Mouse (Mus musculus): ENCODE measurements around the gene Lrrc29. TPM values are rescaled to one million over a fixed set of nuclear protein-coding genes. Genes with fewer than 3 reads are reported as not detected.
A peak's percentile ranks its signal among the peaks of the same experiment; 100 is the strongest.

The Lrrc29 gene
- polyA plus RNA-seq, 1 experiment = 13.1 TPM

DNA sequence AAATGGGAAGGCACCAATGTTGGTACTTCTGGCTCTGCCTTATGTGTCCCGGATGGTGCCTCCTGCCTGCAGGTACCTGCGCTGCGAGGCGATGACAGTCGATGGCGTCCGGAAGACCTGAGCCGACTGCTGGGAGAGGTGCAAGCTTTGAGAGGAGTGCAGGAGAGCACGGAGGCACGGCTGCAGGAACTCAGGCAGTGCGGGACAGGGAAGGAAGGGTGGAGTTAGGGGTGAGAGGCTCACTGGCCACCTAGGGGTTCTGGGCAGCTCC is 55.2 kb downstream of the Lrrc29 start:
- no peak for DNase-seq
- no peak overlapping the region for H3K27ac ChIP-seq (ENCODE audit: control insufficient read depth, insufficient read depth, low read length)
- WGBS = 32% methylated on average over 11 of the region's 11 CpGs
- peaks cover 26% of the 10 kb centered on the region for H3K4me1 ChIP-seq (replicated peaks; ENCODE audit: control insufficient read depth, insufficient read depth, low read length)
- no peak overlapping the region for H3K4me3 ChIP-seq (ENCODE audit: control insufficient read depth, insufficient read depth, low read length)
- peaks cover 17% of the 10 kb centered on the region; the same call in 1 of the 2 replicates for H3K27me3 ChIP-seq (ENCODE audit: control insufficient read depth, insufficient read depth, low read length)
- no peaks in the 10 kb centered on the region; the same call in none of the 2 replicates for H3K36me3 ChIP-seq (ENCODE audit: control insufficient read depth, insufficient read depth, low read length)
- TF ChIP-seq POLR2A (IDR thresholded peaks at IDR 0.05; ENCODE audit: control insufficient read depth, extremely low read depth, insufficient read depth, low read length, poor library complexity) (no peak), CTCF (IDR thresholded peaks at IDR 0.05; ENCODE audit: borderline replicate concordance, control insufficient read depth, extremely low read depth, insufficient read depth, low read length, poor library complexity) (no peak)

- TF ChIP-seq CTCF (IDR thresholded peaks at IDR 0.05; ENCODE audit: borderline replicate concordance, control insufficient read depth, extremely low read depth, insufficient read depth, low read length, poor library complexity) (no peak), POLR2A (IDR thresholded peaks at IDR 0.05; ENCODE audit: control insufficient read depth, extremely low read depth, insufficient read depth, low read length, poor library complexity) (no peak)
- peaks cover 17% of the 10 kb centered on the region; the same call in 1 of the 2 replicates for H3K27me3 ChIP-seq (ENCODE audit: control insufficient read depth, insufficient read depth, low read length)
- H3K4me3 ChIP-seq (ENCODE audit: control insufficient read depth, insufficient read depth, low read length) = 0 out of 2 replicates have a peak overlapping the region, but pooled peaks have one; percentile 0
Measured at GRCm38 (mm10) chr8:105270101-105270915, 55.8 kb downstream of the Lrrc29 start.

GRCm38 (mm10) chr8:105269461-105269947 is 56.6 kb downstream of the Lrrc29 start, which contains the start of gene Hsf4:
Gene Hsf4, plus strand, starts transcription at chr8:105269801.
- Histone ChIP-seq H3K27ac (ENCODE audit: control insufficient read depth, insufficient read depth, low read length) (no peak within 1 kb of the TSS), H3K36me3 (ENCODE audit: control insufficient read depth, insufficient read depth, low read length) (no peaks in the 10 kb centered on the region; the same call in none of the 2 replicates), H3K27me3 (ENCODE audit: control insufficient read depth, insufficient read depth, low read length) (peaks cover 17% of the 10 kb centered on the region; the same call in 1 of the 2 replicates), H3K4me1 (replicated peaks; ENCODE audit: control insufficient read depth, insufficient read depth, low read length) (peaks cover 27% of the 10 kb centered on the region), H3K4me3 (ENCODE audit: control insufficient read depth, insufficient read depth, low read length) (peak within 1 kb of the TSS; percentile 0; the same call in 1 of the 2 replicates)
- WGBS = 10% methylated on average over 42 of the region's 42 CpGs
- TF ChIP-seq CTCF (IDR thresholded peaks at IDR 0.05; ENCODE audit: borderline replicate concordance, control insufficient read depth, extremely low read depth, insufficient read depth, low read length, poor library complexity) (no peak), POLR2A (IDR thresholded peaks at IDR 0.05; ENCODE audit: control insufficient read depth, extremely low read depth, insufficient read depth, low read length, poor library complexity) (no peak)
- no peak for DNase-seq

More at GRCm38 (mm10) chr8:105270101-105270915, 55.8 kb downstream of the Lrrc29 start:
- 21% methylated on average over 39 of the region's 39 CpGs for WGBS
- Histone ChIP-seq H3K36me3 (ENCODE audit: control insufficient read depth, insufficient read depth, low read length) (no peaks in the 10 kb centered on the region; the same call in none of the 2 replicates), H3K4me1 (replicated peaks; ENCODE audit: control insufficient read depth, insufficient read depth, low read length) (peaks cover 25% of the 10 kb centered on the region), H3K27ac (ENCODE audit: control insufficient read depth, insufficient read depth, low read length) (no peak overlapping the region)
- no peak for DNase-seq

- no peaks in the 10 kb centered on the region; the same call in none of the 2 replicates for H3K36me3 ChIP-seq (ENCODE audit: control insufficient read depth, insufficient read depth, low read length)
- H3K27ac ChIP-seq (ENCODE audit: control insufficient read depth, insufficient read depth, low read length) = no peak overlapping the region
- H3K4me3 ChIP-seq (ENCODE audit: control insufficient read depth, insufficient read depth, low read length) = peak overlapping the region; percentile 0; the same call in 1 of the 2 replicates
Measured at GRCm38 (mm10) chr8:105269075-105269458, 57.0 kb downstream of the Lrrc29 start.

GRCm38 (mm10) chr8:105268342-105269074 is 57.6 kb downstream of the Lrrc29 start:
- TF ChIP-seq POLR2A (IDR thresholded peaks at IDR 0.05; ENCODE audit: control insufficient read depth, extremely low read depth, insufficient read depth, low read length, poor library complexity) = no peak
- TF ChIP-seq CTCF (IDR thresholded peaks at IDR 0.05; ENCODE audit: borderline replicate concordance, control insufficient read depth, extremely low read depth, insufficient read depth, low read length, poor library complexity) = no peak
- Histone ChIP-seq H3K27me3 (ENCODE audit: control insufficient read depth, insufficient read depth, low read length) (peaks cover 17% of the 10 kb centered on the region; the same call in 1 of the 2 replicates), H3K36me3 (ENCODE audit: control insufficient read depth, insufficient read depth, low read length) (no peaks in the 10 kb centered on the region; the same call in none of the 2 replicates), H3K4me1 (replicated peaks; ENCODE audit: control insufficient read depth, insufficient read depth, low read length) (peaks cover 33% of the 10 kb centered on the region), H3K4me3 (ENCODE audit: control insufficient read depth, insufficient read depth, low read length) (no peak overlapping the region), H3K27ac (ENCODE audit: control insufficient read depth, insufficient read depth, low read length) (no peak overlapping the region)
- no peak for DNase-seq
- 88% methylated on average over 65 of the region's 65 CpGs for WGBS

More at GRCm38 (mm10) chr8:105269075-105269458, 57.0 kb downstream of the Lrrc29 start:
- H3K4me1 ChIP-seq (replicated peaks; ENCODE audit: control insufficient read depth, insufficient read depth, low read length) = peaks cover 27% of the 10 kb centered on the region
- DNase-seq = no peak
- peaks cover 17% of the 10 kb centered on the region; the same call in 1 of the 2 replicates for H3K27me3 ChIP-seq (ENCODE audit: control insufficient read depth, insufficient read depth, low read length)
- WGBS = 62% methylated on average over 10 of the region's 10 CpGs
- no peak for TF ChIP-seq POLR2A (IDR thresholded peaks at IDR 0.05; ENCODE audit: control insufficient read depth, extremely low read depth, insufficient read depth, low read length, poor library complexity)
- TF ChIP-seq CTCF (IDR thresholded peaks at IDR 0.05; ENCODE audit: borderline replicate concordance, control insufficient read depth, extremely low read depth, insufficient read depth, low read length, poor library complexity) = no peak

DNA sequence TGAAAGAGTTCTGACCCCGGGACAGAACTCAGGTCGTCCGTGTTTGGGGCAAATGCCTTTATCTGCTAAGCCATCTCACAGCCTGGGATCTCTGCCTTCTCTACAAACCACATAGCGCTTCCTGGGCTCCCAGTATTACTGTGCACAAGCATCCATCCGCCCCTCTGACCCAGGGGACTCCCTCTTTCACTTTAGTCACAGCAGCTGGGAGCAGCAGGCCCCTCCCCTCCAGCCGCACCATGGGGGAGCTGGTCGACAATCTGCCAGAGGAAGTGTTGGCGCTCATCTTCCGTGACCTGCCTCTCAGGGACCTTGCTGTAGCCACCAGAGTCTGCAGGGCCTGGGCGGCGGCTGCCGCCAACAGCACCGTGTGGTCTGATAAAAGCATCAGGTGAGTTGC is 59.3 kb downstream of the Lrrc29 start:
- TF ChIP-seq CTCF (IDR thresholded peaks at IDR 0.05; ENCODE audit: borderline replicate concordance, control insufficient read depth, extremely low read depth, insufficient read depth, low read length, poor library complexity) (no peak), POLR2A (IDR thresholded peaks at IDR 0.05; ENCODE audit: control insufficient read depth, extremely low read depth, insufficient read depth, low read length, poor library complexity) (no peak)
- H3K4me1 ChIP-seq (replicated peaks; ENCODE audit: control insufficient read depth, insufficient read depth, low read length) = peaks cover 33% of the 10 kb centered on the region
- H3K36me3 ChIP-seq (ENCODE audit: control insufficient read depth, insufficient read depth, low read length) = no peaks in the 10 kb centered on the region; the same call in none of the 2 replicates
- WGBS = 12% methylated on average over 13 of the region's 13 CpGs
- peak; percentile 39 for DNase-seq
- H3K4me3 ChIP-seq (ENCODE audit: control insufficient read depth, insufficient read depth, low read length) = no peak overlapping the region
- peaks cover 17% of the 10 kb centered on the region; the same call in 1 of the 2 replicates for H3K27me3 ChIP-seq (ENCODE audit: control insufficient read depth, insufficient read depth, low read length)
- H3K27ac ChIP-seq (ENCODE audit: control insufficient read depth, insufficient read depth, low read length) = no peak overlapping the region

Measured in thymus, adult 2 months (tissue).